Mouse (Mus musculus): ENCODE measurements at regions not wholly inside any gene's neighbourhood (a gene's known extent, or its start where the extent isn't known, plus 50 kb on each side); places are given as distances from the start of the nearest gene placed in this dataset.

- TF ChIP-seq ZNF384 (IDR thresholded peaks at IDR 0.05; ENCODE audit: low read depth, low read length): no peak
- no peak for TF ChIP-seq HCFC1 (IDR thresholded peaks at IDR 0.05; ENCODE audit: borderline replicate concordance, insufficient read depth, low read length)
- TF ChIP-seq ZC3H11A (IDR thresholded peaks at IDR 0.05; ENCODE audit: borderline replicate concordance, low read depth, low read length): no peak
- TF ChIP-seq MAFK (IDR thresholded peaks at IDR 0.05; ENCODE audit: insufficient read depth, low read depth, low read length): no peak
Measured at GRCm38 (mm10) chr12:16196917-16197316, 380.2 kb upstream of the Trib2 start.

Data from ES-E14 (cell line).